Mouse (Mus musculus) stomach, embryonic 14.5 days (tissue): ENCODE results near the gene Zfp839. TPM values are rescaled to one million over a fixed set of nuclear protein-coding genes. Genes with fewer than 3 reads are reported as not detected.

ENCODE experiments used
- ATAC-seq: fragments of 200-750 bp; cut with Nextera tagmentation; 2 replicates; pipeline ENCODE4 v1.8.0; 2017; ENCODE audit warnings: low read depth, moderate TSS enrichment; ENCODE audit not compliant: insufficient number of reproducible peaks, insufficient read depth, low FRiP score
- H3K27ac ChIP-seq: fragments of 300-500 bp; sonication (generic); 2 replicates; pipeline ENCODE4 v1.5.1; 2014; ENCODE audit warnings: mild to moderate bottlenecking, low read length, moderate library complexity, mixed read lengths
- H3K27me3 ChIP-seq: fragments of 300-500 bp; sonication (generic); 2 replicates; pipeline ENCODE4 v1.6.1; 2014; ENCODE audit warnings: low read length, control low read depth, mixed read lengths; ENCODE audit not compliant: control insufficient read depth, insufficient read depth
- H3K36me3 ChIP-seq: fragments of 300-500 bp; sonication (generic); 2 replicates; pipeline ENCODE4 v1.6.1; 2014; ENCODE audit warnings: mild to moderate bottlenecking, control low read depth, low read length, moderate library complexity, mixed read lengths; ENCODE audit not compliant: control insufficient read depth, insufficient read depth
- H3K4me1 ChIP-seq: fragments of 300-500 bp; sonication (generic); 2 replicates; pipeline ENCODE4 v1.6.1; 2014; ENCODE audit warnings: low read length, control low read depth, mixed read lengths; ENCODE audit not compliant: control insufficient read depth, insufficient read depth
- H3K4me2 ChIP-seq: fragments of 300-500 bp; sonication (generic); replicated peaks from 2 replicates; pipeline ENCODE4 v1.6.1; 2014; ENCODE audit warnings: low read depth, low read length, control low read depth
- H3K4me3 ChIP-seq: fragments of 300-500 bp; sonication (generic); 2 replicates; pipeline ENCODE4 v1.5.1; 2014; ENCODE audit warnings: low read depth, low read length, control low read depth
- H3K9ac ChIP-seq: fragments of 300-500 bp; sonication (generic); replicated peaks from 2 replicates; pipeline ENCODE4 v1.6.1; 2014; ENCODE audit warnings: low read depth, mild to moderate bottlenecking, control low read depth, low read length, moderate library complexity, mixed read lengths
- H3K9me3 ChIP-seq: fragments of 300-500 bp; sonication (generic); 2 replicates; pipeline ENCODE4 v1.6.1; 2016; ENCODE audit warnings: low read depth, low read length, control low read depth; ENCODE audit not compliant: control insufficient read depth
- WGBS: fragments of 180-500 bp; shearing (Covaris S2); extraction: QIAGEN DNeasy Blood & Tissue Kit; methylation state at CpG from one replicate; pipeline ENCODE4 v1.1.7; 2014; 5-methylcytosine and 5-hydroxymethylcytosine counted together
- polyA plus RNA-seq: library from polyadenylated mRNA; unstranded; fragments of >200 nt; fragmentation: Nextera tagmentation; extraction: Ambion mirVana; gene quantifications from 2 replicates; pipeline ENCODE4 v1.2.1, GENCODE M21; 2014

The Zfp839 gene
- polyA plus RNA-seq, 1 experiment from 2014 or later: 4.6 TPM

DNA sequence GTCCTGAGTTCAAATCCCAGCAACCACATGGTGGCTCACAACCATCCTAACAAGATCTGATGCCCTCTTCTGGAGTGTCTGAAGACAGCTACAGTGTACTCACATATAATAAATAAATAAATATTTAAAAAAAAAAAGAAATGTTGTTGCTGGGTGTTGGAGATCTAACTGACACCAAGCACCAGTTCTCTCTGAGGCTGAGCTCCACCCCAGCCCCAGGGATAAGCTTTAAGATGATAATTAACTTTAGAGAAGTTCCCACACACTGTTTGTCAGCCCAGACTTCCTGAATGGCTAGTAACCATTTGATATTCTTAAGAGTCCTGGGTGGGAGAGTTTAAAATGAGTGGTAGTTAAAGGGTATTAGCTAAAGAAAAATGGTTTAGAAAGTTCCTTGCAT, 10.2 kb downstream of the Zfp839 start:
- Histone ChIP-seq H3K9ac (no peak overlapping the region), H3K4me2 (no peak overlapping the region), H3K36me3 (peaks cover 43% of the 10 kb centered on the region)

DNA sequence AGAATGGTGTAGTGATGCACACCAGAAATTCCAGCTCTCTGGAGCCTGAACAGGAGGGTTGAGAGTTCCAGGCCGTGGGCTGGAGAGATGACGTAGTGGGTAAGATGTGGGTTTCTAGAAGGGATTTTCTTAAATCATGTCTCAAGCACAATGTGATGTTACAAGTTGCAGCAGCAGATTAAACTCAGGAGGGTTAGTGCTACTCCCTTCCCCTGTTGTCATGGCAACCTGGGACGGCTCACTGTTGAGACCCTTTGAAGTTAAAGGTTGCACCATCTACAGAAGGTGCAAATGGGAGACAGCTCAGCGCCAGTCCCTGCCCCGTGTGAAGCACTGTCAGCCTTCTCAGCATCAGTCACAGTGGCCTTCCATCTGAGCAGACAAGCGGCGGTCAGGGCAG, 11.2 kb downstream of the Zfp839 start:
- 41% methylated on average over 7 of the region's 7 CpGs for WGBS
- peaks cover 35% of the 10 kb centered on the region for H3K36me3 ChIP-seq
- ATAC-seq: no peak

More for the DNA sequence above, 10.2 kb downstream of the Zfp839 start:
- Histone ChIP-seq H3K27me3 (no peaks in the 10 kb centered on the region), H3K27ac (no peak overlapping the region), H3K4me3 (no peak overlapping the region), H3K4me1 (no peaks in the 10 kb centered on the region), H3K9me3 (no peaks in the 10 kb centered on the region)
- ATAC-seq: no peak

DNA sequence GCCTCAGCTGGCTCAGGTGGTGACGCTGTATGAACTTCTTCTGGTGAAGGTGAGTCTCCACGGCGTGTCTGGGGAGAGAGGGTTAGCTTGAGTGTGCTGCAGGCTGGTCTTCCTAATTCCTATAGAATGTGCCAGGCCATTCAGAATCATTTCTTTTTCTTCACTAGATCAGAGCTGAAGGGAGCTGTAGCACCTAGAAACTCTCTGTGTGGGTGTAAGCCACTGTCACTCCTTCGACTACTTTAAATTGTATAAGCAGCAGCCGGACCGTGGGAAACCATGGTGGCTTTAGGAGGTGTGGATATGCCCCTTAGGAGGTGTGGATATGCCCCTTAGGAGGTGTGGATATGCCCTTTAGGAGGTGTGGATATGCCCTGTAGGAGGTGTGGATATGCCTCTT, 14.0 kb downstream of the Zfp839 start:
- no peak overlapping the region for H3K4me2 ChIP-seq
- H3K4me1 ChIP-seq: no peaks in the 10 kb centered on the region
- no peak for ATAC-seq
- H3K36me3 ChIP-seq: peaks cover 43% of the 10 kb centered on the region
- H3K4me3 ChIP-seq: no peak overlapping the region
- no peaks in the 10 kb centered on the region for H3K9me3 ChIP-seq
- no peaks in the 10 kb centered on the region for H3K27me3 ChIP-seq
- H3K9ac ChIP-seq: no peak overlapping the region
- 91% methylated on average over 6 of the region's 6 CpGs for WGBS
- H3K27ac ChIP-seq: no peak overlapping the region

More for the DNA sequence above, 11.2 kb downstream of the Zfp839 start:
- no peaks in the 10 kb centered on the region for H3K9me3 ChIP-seq
- H3K27me3 ChIP-seq: no peaks in the 10 kb centered on the region
- no peak overlapping the region for H3K9ac ChIP-seq
- no peaks in the 10 kb centered on the region for H3K4me1 ChIP-seq
- no peak overlapping the region for H3K27ac ChIP-seq
- no peak overlapping the region for H3K4me2 ChIP-seq
- no peak overlapping the region for H3K4me3 ChIP-seq

DNA sequence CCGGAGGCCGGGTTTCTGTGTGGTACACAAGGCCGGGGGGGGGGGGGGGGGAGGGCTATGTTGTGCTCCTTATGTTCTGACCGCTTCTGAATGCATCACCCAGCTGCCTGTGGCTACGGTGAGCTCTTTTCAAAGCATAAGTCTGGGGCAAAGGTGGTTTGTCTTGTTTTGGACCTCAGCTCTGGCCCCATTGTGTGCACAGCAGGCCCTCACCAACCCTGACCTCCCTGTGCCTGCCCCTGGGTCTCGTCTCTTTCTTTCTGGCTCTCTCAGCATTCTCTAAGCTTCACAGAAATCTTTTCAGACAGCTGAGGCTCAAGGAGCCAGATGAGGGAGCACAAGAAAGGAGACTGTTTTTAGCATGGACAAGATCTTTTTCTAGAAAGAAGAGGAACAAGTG, 15.5 kb downstream of the Zfp839 start:
- Histone ChIP-seq H3K36me3 (peaks cover 40% of the 10 kb centered on the region), H3K4me3 (no peak overlapping the region), H3K9me3 (no peaks in the 10 kb centered on the region), H3K4me1 (no peaks in the 10 kb centered on the region), H3K27me3 (no peaks in the 10 kb centered on the region), H3K27ac (no peak overlapping the region), H3K9ac (no peak overlapping the region), H3K4me2 (no peak overlapping the region)
- no peak for ATAC-seq
- 69% methylated on average over 6 of the region's 6 CpGs for WGBS

DNA sequence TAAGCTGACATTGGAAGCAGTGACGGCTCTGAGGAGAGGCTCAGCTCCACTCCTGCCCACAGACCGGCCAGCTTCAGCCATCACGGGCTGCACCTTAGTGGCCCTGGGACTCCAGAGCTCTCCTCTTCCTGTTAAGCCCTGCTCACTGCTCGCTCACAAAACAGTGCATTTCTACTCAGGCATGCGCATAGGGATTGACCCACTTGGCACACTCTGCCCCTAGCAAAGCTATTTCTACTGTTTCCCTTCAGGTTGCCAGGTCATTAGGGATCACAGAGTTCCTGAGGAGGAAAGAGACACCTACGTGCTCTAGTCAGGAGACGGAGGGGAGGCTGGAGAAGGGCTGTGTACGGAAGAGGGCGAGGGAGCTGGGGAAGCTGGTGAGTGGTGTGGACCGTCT, 15.9 kb downstream of the Zfp839 start:
- no peak overlapping the region for H3K4me2 ChIP-seq
- H3K9ac ChIP-seq: no peak overlapping the region
- no peaks in the 10 kb centered on the region for H3K4me1 ChIP-seq
- H3K9me3 ChIP-seq: no peaks in the 10 kb centered on the region
- no peak for ATAC-seq
- no peaks in the 10 kb centered on the region for H3K27me3 ChIP-seq
- H3K36me3 ChIP-seq: peaks cover 40% of the 10 kb centered on the region
- WGBS: 87% methylated on average over 10 of the region's 10 CpGs
- H3K4me3 ChIP-seq: no peak overlapping the region
- H3K27ac ChIP-seq: no peak overlapping the region

DNA sequence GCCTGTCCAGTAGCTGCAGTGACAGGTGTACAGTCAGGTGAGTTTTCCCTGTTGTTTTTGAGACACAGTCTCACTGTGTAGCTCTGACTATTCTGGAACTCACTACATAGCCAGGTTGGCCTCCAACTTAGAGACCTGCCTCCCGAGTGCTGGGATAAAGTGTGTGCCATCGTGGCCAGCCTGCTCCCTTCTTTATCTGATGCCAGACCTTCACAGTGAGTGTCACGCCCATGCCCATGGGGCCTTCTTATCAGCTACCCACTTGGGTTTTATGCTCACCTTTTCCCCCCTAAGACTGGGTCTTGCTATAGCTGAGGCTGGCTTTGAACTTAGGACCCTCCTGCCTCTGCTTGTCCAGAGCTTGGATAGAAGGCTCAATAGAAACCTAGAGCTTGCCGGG, 20.1 kb downstream of the Zfp839 start:
- ATAC-seq: no peak
- H3K9ac ChIP-seq: no peak overlapping the region
- no peaks in the 10 kb centered on the region for H3K4me1 ChIP-seq
- H3K4me2 ChIP-seq: no peak overlapping the region
- H3K36me3 ChIP-seq: peaks cover 43% of the 10 kb centered on the region
- H3K9me3 ChIP-seq: no peaks in the 10 kb centered on the region
- no peak overlapping the region for H3K27ac ChIP-seq
- 80% methylated on average over 4 of the region's 4 CpGs for WGBS
- H3K27me3 ChIP-seq: no peaks in the 10 kb centered on the region
- no peak overlapping the region for H3K4me3 ChIP-seq

DNA sequence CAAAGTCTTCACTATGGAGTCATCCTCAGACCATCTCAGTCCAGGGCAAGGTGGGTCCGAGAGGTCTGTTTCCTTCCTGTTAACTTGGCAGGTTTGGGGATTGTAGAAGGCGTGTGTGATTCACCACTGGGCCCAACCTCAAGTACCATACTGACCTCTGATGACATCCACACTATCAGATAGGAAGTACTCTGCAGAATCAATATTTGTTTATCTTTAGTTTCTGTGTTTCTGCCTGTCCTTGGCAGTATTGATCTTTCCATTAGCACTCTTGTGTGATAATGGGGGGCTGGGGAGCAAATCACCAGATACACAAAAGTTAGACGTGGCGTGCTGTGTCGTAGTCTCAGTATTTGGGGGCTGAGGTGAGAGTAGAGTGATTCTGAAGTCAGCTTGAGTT, 21.2 kb downstream of the Zfp839 start:
- WGBS: 80% methylated on average over 5 of the region's 5 CpGs
- ATAC-seq: no peak
- Histone ChIP-seq H3K27ac (no peak overlapping the region), H3K4me2 (no peak overlapping the region), H3K9me3 (no peaks in the 10 kb centered on the region), H3K36me3 (peaks cover 44% of the 10 kb centered on the region), H3K27me3 (no peaks in the 10 kb centered on the region), H3K9ac (no peak overlapping the region), H3K4me3 (no peak overlapping the region), H3K4me1 (no peaks in the 10 kb centered on the region)

DNA sequence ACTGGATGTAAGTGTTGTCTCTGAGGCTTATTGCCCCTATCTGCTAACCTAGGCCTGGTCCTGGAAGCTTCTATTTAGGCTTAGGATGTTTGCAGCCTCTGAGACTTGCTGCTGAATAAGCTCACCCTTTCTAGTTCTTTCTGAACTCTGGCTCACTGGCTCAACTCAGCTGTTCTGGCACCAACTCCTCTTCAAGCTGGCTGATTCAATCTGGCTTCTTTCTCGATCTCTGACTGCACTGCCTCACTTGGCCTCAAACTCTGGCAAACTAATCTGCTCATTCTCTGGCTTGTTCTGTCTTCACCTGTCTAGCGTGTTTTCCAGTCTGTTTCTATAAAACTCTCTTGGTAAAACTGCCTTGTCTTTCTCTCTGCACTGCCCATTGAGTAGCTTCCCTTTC, 25.3 kb downstream of the Zfp839 start:
- no peak overlapping the region for H3K4me2 ChIP-seq
- WGBS: 90% methylated on average over 2 of the region's 2 CpGs
- peaks cover 48% of the 10 kb centered on the region for H3K36me3 ChIP-seq
- H3K27me3 ChIP-seq: no peaks in the 10 kb centered on the region
- H3K4me3 ChIP-seq: no peak overlapping the region
- no peaks in the 10 kb centered on the region for H3K4me1 ChIP-seq
- no peaks in the 10 kb centered on the region for H3K9me3 ChIP-seq
- no peak overlapping the region for H3K9ac ChIP-seq
- no peak for ATAC-seq
- no peak overlapping the region for H3K27ac ChIP-seq

DNA sequence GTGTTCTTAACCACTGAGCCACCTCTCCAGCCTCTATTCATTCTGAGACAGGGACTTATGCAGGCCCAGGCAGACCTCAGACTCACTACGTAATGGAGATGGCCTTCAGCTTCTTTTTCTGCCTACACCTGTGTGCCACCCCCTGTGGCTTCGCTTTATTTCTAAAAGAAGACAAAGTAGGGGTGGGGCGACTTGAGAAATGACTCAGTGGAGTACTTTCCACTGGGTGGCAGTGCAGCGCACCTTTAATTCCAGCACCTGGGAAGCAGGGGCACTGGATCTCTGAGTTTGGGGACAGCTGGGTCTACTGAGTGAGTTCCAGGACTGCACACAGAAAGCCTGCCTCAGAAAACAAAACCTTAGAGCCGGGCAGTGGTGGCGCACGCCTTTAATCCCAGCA, 32.2 kb downstream of the Zfp839 start:
- ATAC-seq: no peak
- Histone ChIP-seq H3K4me3 (no peak overlapping the region), H3K27ac (no peak overlapping the region), H3K9ac (no peak overlapping the region), H3K36me3 (peaks cover 23% of the 10 kb centered on the region), H3K27me3 (no peaks in the 10 kb centered on the region), H3K4me2 (no peak overlapping the region), H3K9me3 (no peaks in the 10 kb centered on the region), H3K4me1 (no peaks in the 10 kb centered on the region)
- WGBS: 85% methylated on average over 7 of the region's 7 CpGs
